Mouse (Mus musculus) kidney, embryonic 14.5 days (tissue): ENCODE results near the gene Slc29a2. TPM values are rescaled to one million over a fixed set of nuclear protein-coding genes. Genes with fewer than 3 reads are reported as not detected.

Experiments
- ATAC-seq: fragments of 200-750 bp; cut with Nextera tagmentation; 2 replicates; pipeline ENCODE4 v1.8.0; 2017; ENCODE audit warnings: moderate number of reproducible peaks, mild to moderate bottlenecking, moderate TSS enrichment, moderate library complexity; ENCODE audit not compliant: low FRiP score, low TSS enrichment
- H3K27ac ChIP-seq: fragments of 300-500 bp; sonication (generic); 2 replicates; pipeline ENCODE4 v1.5.1; 2014; ENCODE audit warnings: low read depth, mild to moderate bottlenecking, low read length, moderate library complexity, mixed read lengths
- H3K27me3 ChIP-seq: fragments of 300-500 bp; sonication (generic); 2 replicates; pipeline ENCODE4 v1.6.1; 2014; ENCODE audit warnings: mild to moderate bottlenecking, low read length; ENCODE audit not compliant: control insufficient read depth, insufficient read depth
- H3K36me3 ChIP-seq: fragments of 300-500 bp; sonication (generic); 2 replicates; pipeline ENCODE4 v1.6.1; 2014; ENCODE audit warnings: low read length, mixed read lengths; ENCODE audit not compliant: control insufficient read depth, insufficient read depth
- H3K4me1 ChIP-seq: fragments of 300-500 bp; sonication (generic); 2 replicates; pipeline ENCODE4 v1.6.1; 2014; ENCODE audit warnings: low read length, mixed read lengths; ENCODE audit not compliant: control insufficient read depth, insufficient read depth
- H3K4me2 ChIP-seq: fragments of 300-500 bp; sonication (generic); replicated peaks from 2 replicates; pipeline ENCODE4 v1.6.1; 2014; ENCODE audit warnings: low read depth, mild to moderate bottlenecking, low read length
- H3K4me3 ChIP-seq: fragments of 300-500 bp; sonication (generic); 2 replicates; pipeline ENCODE4 v1.5.1; 2014; ENCODE audit warnings: mild to moderate bottlenecking, low read length
- H3K9ac ChIP-seq: fragments of 300-500 bp; sonication (generic); 2 replicates; pipeline ENCODE4 v1.6.1; 2014; ENCODE audit warnings: low read depth, mild to moderate bottlenecking, low read length, moderate library complexity
- H3K9me3 ChIP-seq: fragments of 300-500 bp; sonication (generic); 2 replicates; pipeline ENCODE4 v1.6.1; 2016; ENCODE audit warnings: low read length; ENCODE audit not compliant: control insufficient read depth
- whole genome bisulfite sequencing: fragments of 180-500 bp; shearing (Covaris S2); extraction: QIAGEN DNeasy Blood & Tissue Kit; methylation state at CpG from one replicate; pipeline ENCODE4 v1.1.7; 2014; 5-methylcytosine and 5-hydroxymethylcytosine counted together
- polyA plus RNA-seq: library from polyadenylated mRNA; unstranded; fragments of >200 nt; fragmentation: Nextera tagmentation; extraction: Ambion mirVana; gene quantifications from 2 replicates; pipeline ENCODE4 v1.2.1, GENCODE M21; 2014

Slc29a2 gene
- polyA plus RNA-seq, 1 experiment from 2014 or later, result 7.9 TPM

- Histone ChIP-seq H3K27ac (peak overlapping the region; percentile 60; the same call in 1 of the 2 replicates), H3K36me3 (no peaks in the 10 kb centered on the region), H3K4me1 (peaks cover 8% of the 10 kb centered on the region; the same call in 1 of the 2 replicates), H3K27me3 (no peaks in the 10 kb centered on the region), H3K4me2 (0 out of 2 replicates have a peak overlapping the region, but pooled peaks have one; percentile 4), H3K9me3 (no peaks in the 10 kb centered on the region), H3K4me3 (no peak overlapping the region), H3K9ac (0 out of 2 replicates have a peak overlapping the region, but pooled peaks have one; percentile 24)
- ATAC-seq, result no peak
- WGBS, result 27% methylated on average over 12 of the region's 12 CpGs
These were observed 6.9 kb upstream of the Slc29a2 start for GRCm38 (mm10) chr19:5016782-5017181.

DNA sequence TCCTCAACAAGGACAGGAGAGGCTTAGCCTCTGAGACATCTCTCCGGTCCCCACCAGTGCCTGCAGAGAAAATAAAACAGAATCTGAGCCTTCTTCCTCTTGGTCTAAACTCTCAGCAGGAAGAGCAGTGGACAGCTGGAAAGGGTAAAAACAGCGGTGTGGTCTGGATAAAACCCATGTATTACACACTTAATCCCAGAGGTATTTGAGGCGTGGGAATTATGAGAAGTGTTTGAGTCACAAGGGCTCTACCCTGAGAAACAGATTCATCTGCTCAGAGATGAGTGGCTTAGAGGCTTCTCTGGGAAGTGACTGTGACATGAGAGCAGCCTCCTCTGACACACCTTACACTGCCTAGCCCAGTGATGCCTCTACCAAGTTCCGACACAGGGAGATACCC lies 6.0 kb upstream of the Slc29a2 start:
- Histone ChIP-seq H3K9ac (no peak overlapping the region), H3K4me2 (no peak overlapping the region), H3K36me3 (no peaks in the 10 kb centered on the region), H3K9me3 (no peaks in the 10 kb centered on the region), H3K27me3 (no peaks in the 10 kb centered on the region), H3K4me1 (peaks cover 8% of the 10 kb centered on the region; the same call in 1 of the 2 replicates), H3K27ac (no peak overlapping the region), H3K4me3 (no peak overlapping the region)
- ATAC-seq, result no peak
- 90% methylated on average over 4 of the region's 4 CpGs for WGBS

DNA sequence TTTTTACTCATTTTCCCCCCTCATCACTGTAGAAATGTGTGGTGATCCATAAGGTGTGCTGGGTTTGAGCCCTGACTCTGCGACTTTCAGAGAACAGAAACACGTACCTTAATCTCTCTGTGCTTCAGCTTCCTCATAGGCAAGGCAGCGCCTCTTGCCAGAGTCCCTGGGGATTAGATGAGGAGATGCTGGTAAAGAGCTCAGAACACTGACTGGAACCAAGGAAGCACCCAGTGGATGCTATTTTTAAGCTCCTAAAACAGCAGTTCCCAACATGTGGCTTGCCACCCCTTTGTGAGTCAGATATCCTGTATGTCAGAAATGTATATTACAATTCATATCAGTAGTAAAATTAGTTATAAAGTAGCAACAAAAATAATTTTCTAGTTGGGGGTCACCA lies 5.5 kb upstream of the Slc29a2 start:
- ATAC-seq, result no peak
- no peak overlapping the region for H3K4me2 ChIP-seq
- H3K36me3 ChIP-seq, result no peaks in the 10 kb centered on the region
- H3K4me3 ChIP-seq, result no peak overlapping the region
- H3K4me1 ChIP-seq, result peaks cover 8% of the 10 kb centered on the region; the same call in 1 of the 2 replicates
- H3K9me3 ChIP-seq, result no peaks in the 10 kb centered on the region
- 86% methylated on average over 3 of the region's 3 CpGs for WGBS
- H3K9ac ChIP-seq, result no peak overlapping the region
- no peaks in the 10 kb centered on the region for H3K27me3 ChIP-seq
- H3K27ac ChIP-seq, result no peak overlapping the region

- H3K4me1 ChIP-seq, result peaks cover 7% of the 10 kb centered on the region; the same call in 1 of the 2 replicates
- no peak overlapping the region for H3K4me3 ChIP-seq
- H3K9ac ChIP-seq, result no peak overlapping the region
- 0 out of 2 replicates have a peak, but pooled peaks cover 5% of the 10 kb centered on the region for H3K36me3 ChIP-seq
- 77% methylated on average over 2 of the region's 2 CpGs for WGBS
- no peaks in the 10 kb centered on the region for H3K27me3 ChIP-seq
- no peaks in the 10 kb centered on the region for H3K9me3 ChIP-seq
- H3K4me2 ChIP-seq, result no peak overlapping the region
- no peak for ATAC-seq
- H3K27ac ChIP-seq, result no peak overlapping the region
These were observed 2.2 kb upstream of the Slc29a2 start for GRCm38 (mm10) chr19:5021416-5021815.

GRCm38 (mm10) chr19:5026111-5026510 lies 2.5 kb downstream of the Slc29a2 start:
- Histone ChIP-seq H3K9ac (no peak overlapping the region), H3K27ac (no peak overlapping the region), H3K4me2 (no peak overlapping the region), H3K4me1 (0 out of 2 replicates have a peak, but pooled peaks cover 4% of the 10 kb centered on the region), H3K36me3 (peaks cover 34% of the 10 kb centered on the region), H3K4me3 (no peak overlapping the region), H3K9me3 (no peaks in the 10 kb centered on the region), H3K27me3 (no peaks in the 10 kb centered on the region)
- WGBS, result 91% methylated on average over 8 of the region's 8 CpGs
- no peak for ATAC-seq

DNA sequence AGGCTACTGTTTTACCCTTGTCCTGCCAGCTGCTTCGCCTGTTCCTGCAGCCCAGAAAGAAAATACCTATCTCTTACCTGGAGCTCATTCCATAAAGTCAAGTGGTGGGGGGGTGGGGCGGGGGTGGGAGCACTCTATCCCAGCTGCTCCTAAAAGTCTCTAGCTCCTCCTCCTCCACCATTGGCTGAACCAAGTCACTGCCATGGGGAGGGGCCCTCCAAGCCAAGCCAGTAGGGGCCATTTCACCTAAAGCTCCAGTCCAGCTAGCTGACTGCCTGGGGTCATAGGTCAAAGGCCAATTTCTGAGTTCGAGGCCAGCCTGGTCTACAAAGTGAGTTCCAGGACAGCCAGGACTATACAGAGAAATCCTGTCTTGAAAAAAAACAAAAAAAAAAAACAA lies 9.0 kb downstream of the Slc29a2 start:
- WGBS, result 80% methylated on average over 3 of the region's 3 CpGs
- ATAC-seq, result no peak
- Histone ChIP-seq H3K4me1 (0 out of 2 replicates have a peak, but pooled peaks cover under 1% of the 10 kb centered on the region), H3K9ac (no peak overlapping the region), H3K36me3 (peaks cover 24% of the 10 kb centered on the region), H3K4me2 (no peak overlapping the region), H3K9me3 (no peaks in the 10 kb centered on the region), H3K27ac (no peak overlapping the region), H3K27me3 (no peaks in the 10 kb centered on the region), H3K4me3 (no peak overlapping the region)

DNA sequence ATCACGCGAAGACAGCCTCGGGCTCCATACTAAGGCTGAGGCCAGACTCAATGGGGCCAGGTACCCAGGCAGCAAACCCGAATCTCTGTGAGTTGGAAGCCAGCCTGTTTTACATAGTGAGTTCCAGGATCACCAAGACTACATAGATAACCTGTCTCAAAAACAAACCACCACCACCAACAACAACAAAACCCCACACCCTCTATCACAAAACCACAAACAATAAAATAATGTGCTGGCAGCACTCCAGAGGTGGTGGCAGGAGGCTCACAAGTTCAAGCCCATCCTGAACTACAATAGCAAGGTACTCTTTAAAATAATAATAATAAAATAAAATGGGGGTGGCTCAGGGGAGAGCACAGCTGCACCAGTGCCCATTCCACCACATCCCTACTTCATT lies 12.9 kb downstream of the Slc29a2 start:
- peaks cover under 1% of the 10 kb centered on the region; the same call in 1 of the 2 replicates for H3K36me3 ChIP-seq
- no peak overlapping the region for H3K4me2 ChIP-seq
- ATAC-seq, result no peak
- H3K27ac ChIP-seq, result no peak overlapping the region
- peaks cover 19% of the 10 kb centered on the region for H3K4me1 ChIP-seq
- no peak overlapping the region for H3K4me3 ChIP-seq
- no peak overlapping the region for H3K9ac ChIP-seq
- 86% methylated on average over 4 of the region's 4 CpGs for WGBS
- no peaks in the 10 kb centered on the region for H3K27me3 ChIP-seq
- no peaks in the 10 kb centered on the region for H3K9me3 ChIP-seq

DNA sequence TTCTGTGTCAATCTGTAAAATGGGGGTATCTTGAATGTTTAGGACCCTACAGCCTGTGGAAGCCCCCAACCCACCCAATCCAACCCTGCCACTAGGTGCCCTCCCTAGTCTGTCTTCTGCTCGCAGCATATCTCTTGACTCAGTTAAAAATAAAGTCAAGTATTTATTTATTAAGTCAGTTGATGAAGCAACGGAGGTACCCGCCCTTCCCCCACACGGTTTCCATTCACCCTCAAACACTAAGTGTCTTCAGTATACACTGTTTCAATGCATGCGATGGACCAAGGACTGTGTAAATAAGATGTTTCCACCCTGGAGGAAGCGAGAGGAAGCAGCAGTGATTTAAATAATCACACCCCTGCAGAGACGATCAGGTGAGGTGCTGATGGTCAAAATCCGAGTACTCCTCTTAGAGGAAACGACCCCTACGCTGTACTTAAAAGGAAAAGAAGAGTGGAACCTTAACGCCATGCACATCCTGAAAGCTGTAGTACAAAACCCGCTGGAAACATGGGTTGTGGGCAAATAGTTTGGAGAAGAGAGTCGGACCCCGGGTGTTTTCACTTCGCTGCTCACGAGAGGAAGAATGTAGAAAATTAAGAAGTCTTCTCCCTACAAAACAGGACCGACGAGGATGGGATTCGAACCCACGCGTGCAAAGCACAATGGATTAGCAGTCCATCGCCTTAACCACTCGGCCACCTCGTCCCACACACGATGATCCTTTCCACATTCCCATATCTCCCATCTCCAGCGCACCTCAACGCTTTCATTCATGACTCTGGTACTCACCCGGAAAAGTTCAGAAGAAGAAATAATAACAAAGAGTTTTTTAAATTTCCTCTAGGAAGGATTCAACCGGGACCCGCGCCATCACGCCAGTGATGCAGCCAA lies 14.3 kb downstream of the Slc29a2 start:
- Histone ChIP-seq H3K27me3 (no peaks in the 10 kb centered on the region), H3K4me2 (peak overlapping the region; percentile 99), H3K9ac (peak overlapping the region; percentile 91), H3K36me3 (no peaks in the 10 kb centered on the region), H3K9me3 (no peaks in the 10 kb centered on the region), H3K27ac (peak overlapping the region; percentile 88; the same call in 1 of the 2 replicates), H3K4me3 (peak overlapping the region; percentile 80), H3K4me1 (peaks cover 24% of the 10 kb centered on the region)
- ATAC-seq, result peak; percentile 56
- WGBS, result 5% methylated on average over 32 of the region's 32 CpGs

GRCm38 (mm10) chr19:5038709-5039156 lies 15.1 kb downstream of the Slc29a2 start, which contains the start of the genes B4gat1 and AC124502.3:
B4gat1 (plus strand) TSS chr19:5038826.
AC124502.3 (plus strand) TSS chr19:5038891.
- Histone ChIP-seq H3K4me1 (peaks cover 24% of the 10 kb centered on the region), H3K4me2 (peak within 1 kb of the TSS; percentile 99), H3K4me3 (peak within 1 kb of the TSS; percentile 80), H3K27me3 (no peaks in the 10 kb centered on the region), H3K36me3 (no peaks in the 10 kb centered on the region), H3K27ac (peak within 1 kb of the TSS; percentile 88), H3K9ac (peak within 1 kb of the TSS; percentile 91), H3K9me3 (no peaks in the 10 kb centered on the region)
- peak; percentile 88 for ATAC-seq
- under 1% methylated on average over 44 of the region's 44 CpGs for WGBS
